Mouse (Mus musculus) ovary, postnatal 14 days (tissue): Measurements from ENCODE around the gene Rrp12.
"Not testable (repeated sequence)": the region's sequence is repeated elsewhere in the genome, so short reads cannot be mapped to it uniquely, and the experiment has no call there.

Source experiments
- DNase-seq: peaks from one replicate; pipeline ENCODE4 v3.0.0; 2022; ENCODE audit warnings: low spot score

Rrp12 gene

GRCm38 (mm10) chr19:41906311-41907078 is 10.5 kb upstream of the Rrp12 start:
- DNase-seq = no peak

- no peak for DNase-seq
Observed at GRCm38 (mm10) chr19:41905246-41905645, 9.3 kb upstream of the Rrp12 start.

GRCm38 (mm10) chr19:41902848-41903593 is 7.0 kb upstream of the Rrp12 start:
- DNase-seq = no peak

GRCm38 (mm10) chr19:41901696-41902095 is 5.7 kb upstream of the Rrp12 start:
- no peak for DNase-seq

- no peak for DNase-seq
Observed at GRCm38 (mm10) chr19:41900495-41901090, 4.6 kb upstream of the Rrp12 start.

GRCm38 (mm10) chr19:41898860-41899259 is 2.9 kb upstream of the Rrp12 start:
- DNase-seq = peak; percentile 15

- no peak for DNase-seq
Observed at GRCm38 (mm10) chr19:41896319-41896711, 342 bp upstream of the Rrp12 start.

GRCm38 (mm10) chr19:41894959-41895358 is 1.0 kb downstream of the Rrp12 start:
- no peak for DNase-seq

- DNase-seq = no peak
Observed at GRCm38 (mm10) chr19:41888191-41888590, 7.8 kb downstream of the Rrp12 start.

- no peak for DNase-seq
Observed at GRCm38 (mm10) chr19:41883882-41884281, 12.1 kb downstream of the Rrp12 start.

GRCm38 (mm10) chr19:41881842-41882241 is 14.1 kb downstream of the Rrp12 start:
- DNase-seq = no peak

GRCm38 (mm10) chr19:41874356-41874755 is 21.6 kb downstream of the Rrp12 start:
- no peak for DNase-seq

- no peak for DNase-seq
Observed at GRCm38 (mm10) chr19:41872285-41872684, 23.7 kb downstream of the Rrp12 start.

- DNase-seq = not testable (repeated sequence)
Observed at GRCm38 (mm10) chr19:41869946-41870345, 26.0 kb downstream of the Rrp12 start.

- no peak for DNase-seq
Observed at GRCm38 (mm10) chr19:41869296-41869695, 26.7 kb downstream of the Rrp12 start.

GRCm38 (mm10) chr19:41866707-41867106 is 29.3 kb downstream of the Rrp12 start:
- no peak for DNase-seq

GRCm38 (mm10) chr19:41857816-41858310 is 38.1 kb downstream of the Rrp12 start:
- no peak for DNase-seq

- DNase-seq = no peak
Observed at GRCm38 (mm10) chr19:41857086-41857762, 38.7 kb downstream of the Rrp12 start.

GRCm38 (mm10) chr19:41852423-41852822 is 43.5 kb downstream of the Rrp12 start:
- no peak for DNase-seq

GRCm38 (mm10) chr19:41850719-41851543 is 45.0 kb downstream of the Rrp12 start:
- DNase-seq = no peak

GRCm38 (mm10) chr19:41850021-41850718 is 45.8 kb downstream of the Rrp12 start:
- DNase-seq = no peak
